Mouse (Mus musculus): ENCODE data around the gene Cdh4.

Cdh4 gene

GRCm38 (mm10) chr2:179945051-179945450 is 502.8 kb downstream of the Cdh4 start:
- no peak for DNase-seq (ENCODE audit: low spot score)

DNA sequence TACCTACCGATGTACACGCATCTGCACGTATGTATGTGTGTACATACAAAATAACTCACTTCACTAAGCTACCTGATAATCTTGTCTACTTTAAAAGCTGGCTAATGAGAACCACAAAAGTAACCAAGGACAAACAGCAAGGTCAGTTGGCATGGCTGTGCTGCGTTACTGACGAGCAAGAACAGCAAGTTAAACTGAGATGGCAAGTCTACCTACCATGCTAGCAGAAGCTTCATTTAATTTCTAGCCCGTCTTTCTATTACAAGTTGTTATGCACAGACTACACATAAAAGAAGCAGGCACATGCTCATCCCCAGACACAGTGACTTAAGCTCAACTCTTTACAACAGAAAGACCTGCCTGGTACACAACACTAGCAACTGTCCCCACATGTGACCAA is 504.3 kb downstream of the Cdh4 start:
- peak; percentile 10 for DNase-seq (ENCODE audit: low spot score)

DNA sequence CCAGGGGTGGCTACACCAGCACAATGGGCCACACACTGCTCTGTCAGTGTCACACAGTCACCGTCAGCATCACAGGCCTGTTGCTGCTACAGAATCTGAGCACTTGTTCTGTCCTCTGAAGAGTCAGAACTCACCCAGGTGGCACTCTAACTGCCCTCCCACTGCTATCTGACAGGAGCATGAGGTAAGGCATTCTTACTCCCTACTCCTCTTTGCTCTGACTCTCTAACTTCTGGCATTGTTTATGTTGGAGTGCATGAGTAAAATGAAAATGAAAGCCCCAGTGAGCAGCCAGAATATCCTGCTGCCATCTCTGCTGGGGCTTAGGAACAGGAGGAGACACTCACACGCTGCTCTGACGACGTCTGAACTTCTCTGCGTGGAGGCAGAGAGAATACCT is 505.4 kb downstream of the Cdh4 start:
- DNase-seq (ENCODE audit: low spot score) = no peak

DNA sequence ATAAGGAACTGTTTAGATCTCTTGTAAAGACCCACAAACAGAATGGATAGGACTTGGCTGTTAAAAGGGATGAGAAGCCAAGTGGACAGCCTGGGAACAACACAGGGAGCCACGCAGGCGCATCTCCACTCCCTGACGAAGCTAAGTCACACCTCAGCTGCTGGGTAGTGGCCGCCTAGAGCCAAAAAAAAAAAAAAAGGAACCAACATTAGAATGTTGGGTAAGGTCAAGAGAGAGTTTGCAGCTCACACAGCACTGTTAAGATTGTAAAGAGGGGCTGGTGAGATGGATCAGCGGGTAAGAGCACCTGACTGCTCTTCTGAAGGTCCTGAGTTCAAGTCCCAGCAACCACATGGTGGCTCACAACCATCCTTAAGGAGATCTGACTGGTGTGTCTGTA is 506.6 kb downstream of the Cdh4 start:
- DNase-seq (ENCODE audit: low spot score) = no peak
